Mouse (Mus musculus) stomach, embryonic 16.5 days (tissue): ENCODE results near the gene Dynlrb1. TPM values are rescaled to one million over a fixed set of nuclear protein-coding genes. Genes with fewer than 3 reads are reported as not detected.

Experiments used
- ATAC-seq: fragments of 200-750 bp; cut with Nextera tagmentation; 2 replicates; pipeline ENCODE4 v1.8.0; 2017; ENCODE audit warnings: moderate number of reproducible peaks, moderate TSS enrichment; ENCODE audit not compliant: insufficient read depth, low FRiP score
- H3K27ac ChIP-seq: fragments of 300-500 bp; sonication (generic); 2 replicates; pipeline ENCODE4 v1.5.1; 2014; ENCODE audit warnings: low read length
- H3K27me3 ChIP-seq: fragments of 300-500 bp; sonication (generic); 2 replicates; pipeline ENCODE4 v1.6.1; 2014; ENCODE audit warnings: low read length, control low read depth, mixed read lengths; ENCODE audit not compliant: control insufficient read depth, insufficient read depth
- H3K36me3 ChIP-seq: fragments of 300-500 bp; sonication (generic); 2 replicates; pipeline ENCODE4 v1.6.1; 2014; ENCODE audit warnings: low read length; ENCODE audit not compliant: control insufficient read depth, insufficient read depth
- H3K4me1 ChIP-seq: fragments of 300-500 bp; sonication (generic); 2 replicates; pipeline ENCODE4 v1.6.1; 2014; ENCODE audit warnings: low read length, control low read depth, mixed read lengths; ENCODE audit not compliant: control insufficient read depth, insufficient read depth
- H3K4me2 ChIP-seq: fragments of 300-500 bp; sonication (generic); 2 replicates; pipeline ENCODE4 v1.6.1; 2014; ENCODE audit warnings: low read depth, low read length, mixed read lengths
- H3K4me3 ChIP-seq: fragments of 300-500 bp; sonication (generic); replicated peaks from 2 replicates; pipeline ENCODE4 v1.5.1; 2014; ENCODE audit warnings: mild to moderate bottlenecking, low read length
- H3K9ac ChIP-seq: fragments of 300-500 bp; sonication (generic); 2 replicates; pipeline ENCODE4 v1.6.1; 2014; ENCODE audit warnings: low read length
- H3K9me3 ChIP-seq: fragments of 300-500 bp; sonication (generic); replicated peaks from 2 replicates; pipeline ENCODE4 v1.6.1; 2016; ENCODE audit warnings: low read length, control low read depth; ENCODE audit not compliant: control insufficient read depth
- WGBS: fragments of 180-500 bp; shearing (Covaris S2); extraction: QIAGEN DNeasy Blood & Tissue Kit; methylation state at CpG from one replicate; pipeline ENCODE4 v1.1.7; 2014; 5-methylcytosine and 5-hydroxymethylcytosine counted together
- polyA plus RNA-seq: library from polyadenylated mRNA; unstranded; fragments of >200 nt; fragmentation: Nextera tagmentation; extraction: Ambion mirVana; gene quantifications from 2 replicates; pipeline ENCODE4 v1.2.1, GENCODE M21; 2015

Gene Dynlrb1
- polyA plus RNA-seq, 1 experiment from 2014 or later = 341 TPM

DNA sequence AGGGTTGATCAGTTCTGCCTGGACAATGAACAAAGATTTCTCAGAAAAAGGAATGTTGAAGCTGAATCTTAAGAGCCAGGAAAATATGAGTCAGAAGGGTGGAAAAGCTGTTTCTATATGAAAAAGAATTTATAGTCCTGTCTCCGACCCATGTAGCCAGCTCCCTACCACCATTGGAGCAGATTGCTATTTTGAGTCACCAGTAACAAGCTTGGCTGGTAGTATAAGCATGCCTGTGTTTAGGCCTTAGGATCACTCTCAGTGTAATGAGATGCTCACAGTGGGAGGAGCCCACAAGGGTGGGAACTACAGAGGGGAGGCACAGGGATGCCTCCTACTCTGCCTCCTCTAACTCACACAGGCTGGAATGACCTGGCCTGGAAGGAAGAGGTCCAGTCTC lies 11.9 kb downstream of the Dynlrb1 start:
- WGBS = 94% methylated on average over 1 of the region's 1 CpGs
- Histone ChIP-seq H3K27ac (no peak overlapping the region), H3K9ac (no peak overlapping the region), H3K27me3 (no peaks in the 10 kb centered on the region), H3K9me3 (no peaks in the 10 kb centered on the region), H3K4me2 (no peak overlapping the region), H3K36me3 (peaks cover 45% of the 10 kb centered on the region), H3K4me3 (no peak overlapping the region), H3K4me1 (no peaks in the 10 kb centered on the region)
- no peak for ATAC-seq

DNA sequence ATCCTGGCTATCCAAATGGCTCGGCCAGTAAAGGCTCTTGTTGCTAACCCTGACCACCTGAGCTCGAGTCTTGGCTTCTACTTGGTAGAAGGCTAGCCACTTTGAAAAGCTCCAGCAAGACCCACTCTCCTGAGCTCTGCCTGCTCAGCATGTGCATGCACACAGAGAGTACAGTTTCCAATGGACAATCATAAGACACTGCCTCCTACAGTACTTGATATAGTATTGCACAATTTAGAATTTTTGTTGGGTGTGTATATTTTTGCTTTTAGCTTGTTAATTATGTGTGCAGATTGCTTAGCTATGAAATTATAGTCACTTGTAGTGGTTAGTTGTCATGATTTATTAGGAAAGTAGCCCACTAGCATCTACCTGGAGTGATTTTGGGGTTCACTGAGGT lies 12.4 kb downstream of the Dynlrb1 start:
- ATAC-seq = no peak
- H3K36me3 ChIP-seq = peaks cover 45% of the 10 kb centered on the region
- H3K9me3 ChIP-seq = no peaks in the 10 kb centered on the region
- H3K4me3 ChIP-seq = no peak overlapping the region
- H3K27ac ChIP-seq = no peak overlapping the region
- no peaks in the 10 kb centered on the region for H3K4me1 ChIP-seq
- H3K9ac ChIP-seq = no peak overlapping the region
- H3K27me3 ChIP-seq = no peaks in the 10 kb centered on the region
- H3K4me2 ChIP-seq = no peak overlapping the region
- 82% methylated on average over 2 of the region's 2 CpGs for WGBS

DNA sequence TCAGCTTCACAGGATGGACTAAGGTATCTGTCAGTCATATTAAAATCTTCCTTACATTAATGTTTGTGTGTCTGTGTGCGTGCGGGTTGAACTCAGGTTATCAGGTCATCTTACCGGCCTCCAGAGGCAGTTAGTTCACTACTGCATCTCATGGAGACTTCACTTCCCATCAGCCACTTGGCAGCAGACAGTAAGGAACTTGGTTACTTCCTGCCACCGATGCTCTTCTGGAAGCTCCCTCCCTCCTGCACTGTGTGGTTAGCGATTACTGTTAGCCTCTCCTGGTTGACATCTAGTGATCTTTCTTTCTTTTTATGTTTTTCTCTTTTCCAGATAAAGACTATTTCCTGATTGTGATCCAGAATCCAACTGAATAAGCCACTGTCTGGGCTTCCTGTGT lies 13.3 kb downstream of the Dynlrb1 start:
- H3K9ac ChIP-seq = no peak overlapping the region
- ATAC-seq = no peak

DNA sequence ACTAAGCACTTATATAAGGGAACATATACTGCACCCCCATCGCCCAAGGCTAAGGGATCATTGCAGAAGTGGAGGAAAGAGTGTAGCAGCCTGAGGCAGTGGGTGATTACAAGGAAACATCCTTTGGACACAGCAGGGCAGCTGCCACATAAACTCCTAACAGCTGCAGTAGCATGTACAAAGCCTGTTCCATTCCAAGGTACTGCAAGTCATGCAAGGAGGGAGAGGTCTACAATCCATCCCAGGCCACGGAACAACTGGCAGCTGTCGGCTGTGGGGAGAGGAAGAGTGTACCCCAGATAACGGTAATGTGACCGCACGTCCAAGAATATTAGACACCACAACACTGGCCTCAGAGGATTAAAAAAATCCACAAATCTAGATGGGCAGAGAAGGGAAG lies 29.2 kb downstream of the Dynlrb1 start:
- H3K27me3 ChIP-seq = no peaks in the 10 kb centered on the region
- no peaks in the 10 kb centered on the region for H3K36me3 ChIP-seq
- no peak for ATAC-seq
- 84% methylated on average over 6 of the region's 6 CpGs for WGBS
- H3K9me3 ChIP-seq = no peaks in the 10 kb centered on the region
- no peak overlapping the region for H3K9ac ChIP-seq
- no peak overlapping the region for H3K27ac ChIP-seq
- H3K4me3 ChIP-seq = no peak overlapping the region
- H3K4me1 ChIP-seq = no peaks in the 10 kb centered on the region
- H3K4me2 ChIP-seq = no peak overlapping the region

More for the DNA sequence above, 13.3 kb downstream of the Dynlrb1 start:
- H3K4me2 ChIP-seq = no peak overlapping the region
- H3K9me3 ChIP-seq = no peaks in the 10 kb centered on the region
- 90% methylated on average over 5 of the region's 5 CpGs for WGBS
- no peak overlapping the region for H3K4me3 ChIP-seq
- H3K27ac ChIP-seq = no peak overlapping the region
- no peaks in the 10 kb centered on the region for H3K27me3 ChIP-seq
- H3K36me3 ChIP-seq = peaks cover 45% of the 10 kb centered on the region
- no peaks in the 10 kb centered on the region for H3K4me1 ChIP-seq

DNA sequence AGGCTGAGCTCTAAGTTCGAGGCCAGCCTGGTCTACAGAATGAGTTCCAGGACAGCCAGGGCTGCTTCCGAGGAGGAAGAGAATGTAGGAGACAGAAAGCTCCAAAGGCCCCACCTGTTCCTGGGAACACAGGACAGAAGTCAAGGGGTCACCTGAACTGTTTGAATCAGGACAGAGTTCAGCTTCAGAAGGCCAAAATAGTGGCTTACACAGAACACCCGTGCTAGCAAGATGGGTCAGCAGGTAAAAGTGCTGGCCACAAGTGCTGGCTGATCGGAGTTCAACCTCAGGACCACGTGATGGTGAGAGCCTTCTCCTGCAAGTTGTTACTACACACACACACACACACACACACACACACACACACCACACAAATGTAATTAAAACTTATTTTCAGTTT lies 30.6 kb downstream of the Dynlrb1 start:
- Histone ChIP-seq H3K4me1 (no peaks in the 10 kb centered on the region), H3K36me3 (no peaks in the 10 kb centered on the region), H3K9me3 (no peaks in the 10 kb centered on the region), H3K9ac (no peak overlapping the region), H3K4me3 (no peak overlapping the region), H3K4me2 (no peak overlapping the region), H3K27me3 (no peaks in the 10 kb centered on the region), H3K27ac (no peak overlapping the region)
- WGBS = 79% methylated on average over 5 of the region's 5 CpGs
- no peak for ATAC-seq

DNA sequence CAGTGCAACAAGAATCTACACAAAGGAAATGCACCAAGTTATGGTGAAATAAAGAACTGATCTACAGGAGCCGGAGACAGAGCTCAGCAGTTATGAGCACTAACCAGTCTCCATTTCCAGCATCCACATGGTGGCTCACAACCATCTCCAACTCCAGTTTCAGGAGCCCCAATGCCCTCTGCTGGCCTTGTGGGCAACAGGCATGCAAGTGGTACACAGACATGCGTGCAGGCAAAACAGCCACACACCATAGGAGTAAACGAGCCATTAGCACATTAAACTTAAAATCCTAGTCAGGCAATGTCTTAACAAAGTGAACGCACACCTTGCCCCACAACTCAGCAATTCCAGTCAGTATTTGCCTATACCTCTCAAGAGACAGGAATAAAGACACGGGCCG lies 35.6 kb downstream of the Dynlrb1 start:
- H3K4me1 ChIP-seq = 0 out of 2 replicates have a peak, but pooled peaks cover under 1% of the 10 kb centered on the region
- 84% methylated on average over 6 of the region's 6 CpGs for WGBS
- H3K9me3 ChIP-seq = no peaks in the 10 kb centered on the region
- no peaks in the 10 kb centered on the region for H3K27me3 ChIP-seq
- H3K9ac ChIP-seq = no peak overlapping the region
- no peak for ATAC-seq
- no peak overlapping the region for H3K27ac ChIP-seq
- H3K4me2 ChIP-seq = no peak overlapping the region
- no peak overlapping the region for H3K4me3 ChIP-seq
- H3K36me3 ChIP-seq = no peaks in the 10 kb centered on the region

DNA sequence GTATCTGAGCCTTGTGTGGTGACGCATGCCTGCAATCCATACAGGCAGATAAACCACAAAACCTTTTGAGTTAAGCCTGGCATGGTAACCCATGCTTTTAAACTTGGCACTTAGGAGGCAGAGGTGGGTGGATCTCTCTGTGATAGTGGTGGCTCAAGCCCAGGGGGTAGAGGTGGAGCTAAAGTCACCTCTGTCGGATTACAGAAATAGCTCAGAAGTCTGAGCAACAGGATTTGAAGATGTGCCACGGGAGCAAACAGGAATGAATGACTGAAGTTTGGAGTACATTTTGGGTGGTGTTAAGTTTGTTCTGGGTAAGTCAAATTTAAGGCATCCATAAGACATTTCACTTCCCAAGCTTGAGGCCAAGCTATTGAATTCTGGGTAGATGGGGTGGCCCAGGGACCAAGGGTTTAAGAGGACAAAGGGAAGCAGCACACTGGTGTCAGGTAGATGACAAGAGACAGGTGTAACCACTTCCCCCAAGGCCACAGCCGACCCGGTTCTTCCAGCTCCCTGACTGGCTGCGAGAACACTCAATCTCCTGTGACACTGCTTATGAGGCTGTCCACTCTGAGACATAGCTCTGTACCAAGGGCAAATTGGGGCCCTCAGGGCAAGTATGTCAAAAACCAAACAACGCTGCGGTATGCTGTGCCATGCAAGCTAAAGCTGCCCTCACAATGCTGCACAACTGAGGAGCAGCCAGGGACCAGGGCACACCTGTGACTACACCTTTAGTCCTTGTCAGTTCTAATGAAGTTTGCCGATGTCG lies 36.2 kb downstream of the Dynlrb1 start:
- H3K27me3 ChIP-seq = no peaks in the 10 kb centered on the region
- H3K27ac ChIP-seq = no peak overlapping the region
- H3K9ac ChIP-seq = no peak overlapping the region
- ATAC-seq = no peak
- H3K4me2 ChIP-seq = no peak overlapping the region
- peaks cover 7% of the 10 kb centered on the region for H3K4me1 ChIP-seq
- no peak overlapping the region for H3K4me3 ChIP-seq
- H3K36me3 ChIP-seq = no peaks in the 10 kb centered on the region
- WGBS = 69% methylated on average over 10 of the region's 10 CpGs
- H3K9me3 ChIP-seq = no peaks in the 10 kb centered on the region

DNA sequence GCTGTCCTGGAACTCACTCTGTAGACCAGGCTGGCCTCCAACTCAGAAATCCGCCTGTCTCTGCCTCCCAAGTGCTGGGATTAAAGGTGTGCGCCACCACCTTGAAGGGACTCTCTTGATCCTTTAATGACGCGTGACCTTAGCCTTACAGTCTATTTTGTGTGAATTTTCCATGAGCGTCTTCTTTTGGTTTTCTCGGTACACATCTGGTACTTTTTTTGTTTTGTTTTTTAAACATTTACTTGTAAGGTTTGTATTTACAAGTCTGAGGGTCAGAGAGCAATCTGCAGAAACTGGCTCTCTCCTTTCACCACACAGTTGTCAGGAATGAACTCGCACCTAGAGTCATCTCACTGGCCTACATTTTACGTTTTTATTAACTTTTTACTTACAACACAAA lies 37.3 kb downstream of the Dynlrb1 start:
- Histone ChIP-seq H3K27ac (no peak overlapping the region), H3K9ac (no peak overlapping the region), H3K4me1 (peaks cover 8% of the 10 kb centered on the region), H3K4me2 (no peak overlapping the region), H3K27me3 (no peaks in the 10 kb centered on the region), H3K4me3 (no peak overlapping the region), H3K9me3 (no peaks in the 10 kb centered on the region), H3K36me3 (no peaks in the 10 kb centered on the region)
- WGBS = 89% methylated on average over 8 of the region's 8 CpGs
- no peak for ATAC-seq

DNA sequence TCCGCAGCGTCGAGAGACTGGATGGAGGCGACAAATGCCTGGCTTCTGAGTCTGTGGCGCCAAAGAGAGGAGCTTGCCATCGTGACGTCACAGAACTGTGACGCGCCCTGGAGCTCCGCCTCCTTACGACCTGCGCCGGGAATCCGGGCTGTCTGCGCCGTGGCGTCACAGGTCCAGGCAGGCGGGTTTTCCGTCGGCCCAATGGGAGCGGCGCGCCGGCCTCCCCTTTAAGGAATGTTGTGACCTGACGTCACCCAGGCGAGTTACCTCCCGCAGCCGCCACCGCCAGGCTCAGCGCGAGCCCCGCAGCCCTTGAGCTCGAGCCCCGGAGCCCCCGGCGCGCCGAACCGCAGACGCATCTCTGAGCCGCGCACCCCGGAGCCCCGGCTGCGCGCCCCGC lies 39.9 kb downstream of the Dynlrb1 start, which contains the start of gene Map1lc3a:
Gene Map1lc3a, plus strand, starts transcription at position 103 of the 400 bp plus-strand sequence.
- Histone ChIP-seq H3K27me3 (no peaks in the 10 kb centered on the region), H3K4me1 (peaks cover 8% of the 10 kb centered on the region), H3K9me3 (no peaks in the 10 kb centered on the region), H3K27ac (peak within 1 kb of the TSS; percentile 87), H3K4me2 (peak within 1 kb of the TSS; percentile 75), H3K9ac (peak within 1 kb of the TSS; percentile 95), H3K36me3 (no peaks in the 10 kb centered on the region), H3K4me3 (peak within 1 kb of the TSS; percentile 94)
- ATAC-seq = peak; percentile 92
- WGBS = under 1% methylated on average over 47 of the region's 47 CpGs
